Mouse (Mus musculus) embryonic facial prominence, embryonic 13.5 days (tissue): Measurements from ENCODE around the gene Nelfb. TPM values are rescaled to one million over a fixed set of nuclear protein-coding genes. Genes with fewer than 3 reads are reported as not detected.

Experiments
- ATAC-seq: fragments of 200-750 bp; cut with Nextera tagmentation; 2 replicates; pipeline ENCODE4 v1.8.0; 2017; ENCODE audit warnings: low read depth; ENCODE audit not compliant: insufficient number of reproducible peaks, insufficient read depth, low FRiP score, low TSS enrichment
- H3K27ac ChIP-seq: fragments of 300-500 bp; sonication (generic); 2 replicates; pipeline ENCODE4 v1.5.1; 2015; ENCODE audit warnings: moderate library complexity, mild to moderate bottlenecking, inconsistent platforms
- H3K27me3 ChIP-seq: fragments of 300-500 bp; sonication (generic); 2 replicates; pipeline ENCODE4 v1.6.1; 2015; ENCODE audit warnings: mild to moderate bottlenecking, inconsistent platforms
- H3K36me3 ChIP-seq: fragments of 300-500 bp; sonication (generic); 2 replicates; pipeline ENCODE4 v1.6.1; 2015; ENCODE audit warnings: mild to moderate bottlenecking, inconsistent platforms
- H3K4me1 ChIP-seq: fragments of 300-500 bp; sonication (generic); 2 replicates; pipeline ENCODE4 v1.6.1; 2015; ENCODE audit warnings: inconsistent platforms
- H3K4me2 ChIP-seq: fragments of 300-500 bp; sonication (generic); 2 replicates; pipeline ENCODE4 v1.6.1; 2015; ENCODE audit warnings: moderate library complexity, mild to moderate bottlenecking, inconsistent platforms
- H3K4me3 ChIP-seq: fragments of 300-500 bp; sonication (generic); 2 replicates; pipeline ENCODE4 v1.5.1; 2015; ENCODE audit warnings: mild to moderate bottlenecking, inconsistent platforms
- H3K9ac ChIP-seq: fragments of 300-500 bp; sonication (generic); 2 replicates; pipeline ENCODE4 v1.6.1; 2015; ENCODE audit warnings: mild to moderate bottlenecking, inconsistent platforms
- H3K9me3 ChIP-seq: fragments of 300-500 bp; sonication (generic); 2 replicates; pipeline ENCODE4 v1.6.1; 2016; ENCODE audit warnings: inconsistent platforms
- WGBS: fragments of 180-500 bp; shearing (Covaris S2); methylation state at CpG from one replicate; pipeline ENCODE4 v1.1.7; 2015; ENCODE audit warnings: mixed read lengths; 5-methylcytosine and 5-hydroxymethylcytosine counted together
- polyA plus RNA-seq: library from polyadenylated mRNA; unstranded; fragments of >200 nt; fragmentation: Nextera tagmentation; extraction: Ambion mirVana; gene quantifications from 2 replicates; pipeline ENCODE4 v1.2.1, GENCODE M21; 2015

The Nelfb gene
- polyA plus RNA-seq, 1 experiment from 2014 or later = 114 TPM

- ATAC-seq = no peak
- no peak overlapping the region for H3K27ac ChIP-seq
- no peaks in the 10 kb centered on the region for H3K36me3 ChIP-seq
- H3K27me3 ChIP-seq = no peaks in the 10 kb centered on the region
- H3K9me3 ChIP-seq = no peaks in the 10 kb centered on the region
- no peak overlapping the region for H3K4me2 ChIP-seq
- H3K4me3 ChIP-seq = no peak overlapping the region
- no peaks in the 10 kb centered on the region for H3K4me1 ChIP-seq
- no peak overlapping the region for H3K9ac ChIP-seq
- 69% methylated on average over 4 of the region's 4 CpGs for WGBS
Observed at GRCm38 (mm10) chr2:25151280-25151956, 59.9 kb downstream of the Nelfb start.

Other genes with a start within 250 kb of the Nelfb start
- gene Dph7, start 249.1 kb downstream of the Nelfb start, polyA plus RNA-seq = 37.7 and 40.3 TPM in 2 replicates
- gene Mrpl41, start 236.4 kb downstream of the Nelfb start, polyA plus RNA-seq = 145 and 153 TPM in 2 replicates
- 5.6 and 7.1 TPM in 2 replicates for gene Pnpla7, start 235.5 kb downstream of the Nelfb start, polyA plus RNA-seq
- gene Nsmf, start 157.1 kb downstream of the Nelfb start, polyA plus RNA-seq = 82.5 and 87.4 TPM in 2 replicates
- gene Entpd8, start 131.2 kb downstream of the Nelfb start, polyA plus RNA-seq = not detected in 2 replicates
- 0.17 TPM in 1 of 2 replicates, not detected in the other for gene Noxa1, start 116.3 kb downstream of the Nelfb start, polyA plus RNA-seq
- gene Nrarp, start 30.7 kb downstream of the Nelfb start, polyA plus RNA-seq = 15.0 and 16.7 TPM in 2 replicates
- gene Tor4a, start 14.6 kb downstream of the Nelfb start, polyA plus RNA-seq = 5.1 and 6.1 TPM in 2 replicates
- gene Stpg3, start 3.1 kb upstream of the Nelfb start, polyA plus RNA-seq = 0.15 TPM in 1 of 2 replicates, not detected in the other
- gene Fam166a, start 7.3 kb upstream of the Nelfb start, polyA plus RNA-seq = not detected in 2 replicates
- 409 and 438 TPM in 2 replicates for gene Tubb4b, start 13.2 kb upstream of the Nelfb start, polyA plus RNA-seq
- gene Slc34a3, start 22.9 kb upstream of the Nelfb start, polyA plus RNA-seq = not detected in 2 replicates
- gene Rnf224, start 25.3 kb upstream of the Nelfb start, polyA plus RNA-seq = not detected in 2 replicates
- 10.8 and 11.3 TPM in 2 replicates for gene Rnf208, start 30.8 kb upstream of the Nelfb start, polyA plus RNA-seq
- 0.81 TPM in 1 of 2 replicates, not detected in the other for gene Cysrt1, start 31.0 kb upstream of the Nelfb start, polyA plus RNA-seq
- 6.9 and 7.9 TPM in 2 replicates for gene AL732309.1, start 35.4 kb upstream of the Nelfb start, polyA plus RNA-seq
- 24.5 and 25.3 TPM in 2 replicates for gene Tmem203, start 44.0 kb upstream of the Nelfb start, polyA plus RNA-seq
- 7.5 and 8.2 TPM in 2 replicates for gene Tprn, start 51.1 kb upstream of the Nelfb start, polyA plus RNA-seq
- 231 and 246 TPM in 2 replicates for gene Ssna1, start 60.9 kb upstream of the Nelfb start, polyA plus RNA-seq
- 137 and 143 TPM in 2 replicates for gene Anapc2, start 61.0 kb upstream of the Nelfb start, polyA plus RNA-seq
- gene Tmem210, start 76.7 kb upstream of the Nelfb start, polyA plus RNA-seq = not detected in 2 replicates
- 0.22 TPM in 2 replicates for gene Lrrc26, start 78.4 kb upstream of the Nelfb start, polyA plus RNA-seq
- gene Grin1, start 107.7 kb upstream of the Nelfb start, polyA plus RNA-seq = 0.38 and 1.2 TPM in 2 replicates
- gene Man1b1, start 120.8 kb upstream of the Nelfb start, polyA plus RNA-seq = 61.1 and 79.4 TPM in 2 replicates
- 23.0 and 25.5 TPM in 2 replicates for gene Dpp7, start 144.9 kb upstream of the Nelfb start, polyA plus RNA-seq
- gene Uap1l1, start 154.2 kb upstream of the Nelfb start, polyA plus RNA-seq = 9.9 and 14.9 TPM in 2 replicates
- 38.9 and 47.9 TPM in 2 replicates for gene Sapcd2, start 160.8 kb upstream of the Nelfb start, polyA plus RNA-seq
- 0.87 and 1.1 TPM in 2 replicates for gene Entpd2, start 184.4 kb upstream of the Nelfb start, polyA plus RNA-seq
- 42.5 and 48.9 TPM in 2 replicates for gene Npdc1, start 187.9 kb upstream of the Nelfb start, polyA plus RNA-seq
- gene Fut7, start 211.8 kb upstream of the Nelfb start, polyA plus RNA-seq = 0.12 and 0.17 TPM in 2 replicates
- 2.9 and 4.0 TPM in 2 replicates for gene Abca2, start 217.2 kb upstream of the Nelfb start, polyA plus RNA-seq
- 5.0 and 7.2 TPM in 2 replicates for gene Clic3, start 245.3 kb upstream of the Nelfb start, polyA plus RNA-seq
- 29.4 and 35.9 TPM in 2 replicates for gene Paxx, start 249.6 kb upstream of the Nelfb start, polyA plus RNA-seq